Mouse (Mus musculus) heart, embryonic 14.5 days (tissue): Measurements from ENCODE around the gene Zc2hc1c. TPM values are rescaled to one million over a fixed set of nuclear protein-coding genes. Genes with fewer than 3 reads are reported as not detected.
A peak's percentile ranks its signal among the peaks of the same experiment; 100 is the strongest.

ENCODE experiments used
- ATAC-seq: fragments of 200-750 bp; cut with Nextera tagmentation; 2 replicates; pipeline ENCODE4 v1.8.0; 2017; ENCODE audit warnings: low read depth, moderate TSS enrichment; ENCODE audit not compliant: insufficient number of reproducible peaks, insufficient read depth, low FRiP score
- H3K27ac ChIP-seq, 2 experiments: fragments of 200-500 bp in 1 of 2; fragments of 300-500 bp in 1 of 2; sonication (generic) in 1 of 2; replicated peaks in 1 of 2; 2 replicates each; pipeline ENCODE4 v1.5.1; 2012 to 2014; ENCODE audit warnings: low read depth in 2 of 2, low read length in 2 of 2, control low read depth in 1 of 2, mild to moderate bottlenecking in 1 of 2, mixed read lengths in 1 of 2; ENCODE audit not compliant: control insufficient read depth in 1 of 2, insufficient read depth in 1 of 2
- H3K27me3 ChIP-seq: fragments of 300-500 bp; sonication (generic); 2 replicates; pipeline ENCODE4 v1.6.1; 2014; ENCODE audit warnings: mild to moderate bottlenecking, low read length, control low read depth; ENCODE audit not compliant: control insufficient read depth, insufficient read depth
- H3K36me3 ChIP-seq: fragments of 300-500 bp; sonication (generic); 2 replicates; pipeline ENCODE4 v1.6.1; 2014; ENCODE audit warnings: mild to moderate bottlenecking, control low read depth, low read length, mixed read lengths; ENCODE audit not compliant: control insufficient read depth, insufficient read depth
- H3K4me1 ChIP-seq, 2 experiments: fragments of 200-500 bp in 1 of 2; fragments of 300-500 bp in 1 of 2; sonication (generic) in 1 of 2; 2 replicates each; pipeline ENCODE4 v1.6.1; 2012 to 2014; ENCODE audit warnings: low read length in 2 of 2, control low read depth in 1 of 2, mixed read lengths in 1 of 2; ENCODE audit not compliant: control insufficient read depth in 2 of 2, insufficient read depth in 2 of 2
- H3K4me2 ChIP-seq: fragments of 300-500 bp; sonication (generic); 2 replicates; pipeline ENCODE4 v1.6.1; 2014; ENCODE audit warnings: mild to moderate bottlenecking, low read length
- H3K4me3 ChIP-seq, 2 experiments: fragments of 200-500 bp in 1 of 2; fragments of 300-500 bp in 1 of 2; sonication (generic) in 1 of 2; 2 replicates each; pipeline ENCODE4 v1.5.1; 2012 to 2014; ENCODE audit warnings: low read length in 2 of 2, mild to moderate bottlenecking in 2 of 2, control low read depth in 1 of 2, low read depth in 1 of 2, moderate library complexity in 1 of 2; ENCODE audit not compliant: control insufficient read depth in 1 of 2, insufficient read depth in 1 of 2
- H3K9ac ChIP-seq: fragments of 300-500 bp; sonication (generic); 2 replicates; pipeline ENCODE4 v1.6.1; 2014; ENCODE audit warnings: mild to moderate bottlenecking, low read length
- H3K9me3 ChIP-seq: fragments of 300-500 bp; sonication (generic); 2 replicates; pipeline ENCODE4 v1.6.1; 2016; ENCODE audit warnings: low read length, control low read depth; ENCODE audit not compliant: control insufficient read depth
- WGBS: fragments of 180-500 bp; shearing (Covaris S2); extraction: QIAGEN DNeasy Blood & Tissue Kit; methylation state at CpG from one replicate; pipeline ENCODE4 v1.1.7; 2014; 5-methylcytosine and 5-hydroxymethylcytosine counted together
- polyA plus RNA-seq: library from polyadenylated mRNA; unstranded; fragments of >200 nt; fragmentation: Nextera tagmentation; extraction: Ambion mirVana; gene quantifications from 2 replicates; pipeline ENCODE4 v1.2.1, GENCODE M21; 2014

Zc2hc1c gene
- polyA plus RNA-seq, 1 experiment from 2014 or later, result 1.1 TPM

GRCm38 (mm10) chr12:85284996-85285395, 3.4 kb upstream of the Zc2hc1c start:
- no peak for ATAC-seq
- no peaks in the 10 kb centered on the region for H3K36me3 ChIP-seq
- H3K4me3 ChIP-seq, result no peak overlapping the region
- 85% methylated on average over 4 of the region's 4 CpGs for WGBS
- no peak overlapping the region for H3K27ac ChIP-seq
- H3K27me3 ChIP-seq, result 0 out of 2 replicates have a peak, but pooled peaks cover 4% of the 10 kb centered on the region
- H3K4me1 ChIP-seq, result peaks cover 12 to 16% of the 10 kb centered on the region in 2 experiments
- no peak overlapping the region for H3K4me2 ChIP-seq
- H3K9ac ChIP-seq, result no peak overlapping the region
- peaks cover 3% of the 10 kb centered on the region; the same call in 1 of the 2 replicates for H3K9me3 ChIP-seq

- whole genome bisulfite sequencing, result 49% methylated on average over 4 of the region's 5 CpGs
- H3K27me3 ChIP-seq, result 0 out of 2 replicates have a peak, but pooled peaks cover 4% of the 10 kb centered on the region
- no peak overlapping the region for H3K27ac ChIP-seq
- H3K4me1 ChIP-seq, result peaks cover 12 to 16% of the 10 kb centered on the region in 2 experiments
- H3K36me3 ChIP-seq, result no peaks in the 10 kb centered on the region
- peaks cover 3% of the 10 kb centered on the region; the same call in 1 of the 2 replicates for H3K9me3 ChIP-seq
- H3K9ac ChIP-seq, result no peak overlapping the region
- H3K4me3 ChIP-seq, result no peak overlapping the region
- H3K4me2 ChIP-seq, result no peak overlapping the region
- no peak for ATAC-seq
Measured at GRCm38 (mm10) chr12:85286941-85287340, 1.4 kb upstream of the Zc2hc1c start.

- no peak; the same call in 1 of the 2 replicates for ATAC-seq
- peak within 1 kb of the TSS; percentile 37 to 55; a peak in 2 of 4 replicates for H3K27ac ChIP-seq
Measured at GRCm38 (mm10) chr12:85287809-85288485, 444 bp upstream of the Zc2hc1c start, which contains the start of gene Acyp1. Gene Acyp1 (minus strand): TSS chr12:85288438.

GRCm38 (mm10) chr12:85289157-85290000, 988 bp downstream of the Zc2hc1c start:
- ATAC-seq, result no peak
- peaks cover 12 to 16% of the 10 kb centered on the region in 2 experiments for H3K4me1 ChIP-seq
- H3K36me3 ChIP-seq, result no peaks in the 10 kb centered on the region
- peak overlapping the region; percentile 49 to 76 for H3K4me3 ChIP-seq
- H3K27me3 ChIP-seq, result 0 out of 2 replicates have a peak, but pooled peaks cover 4% of the 10 kb centered on the region
- H3K9ac ChIP-seq, result peak overlapping the region; percentile 75
- H3K9me3 ChIP-seq, result peaks cover 13% of the 10 kb centered on the region
- peak overlapping the region; percentile 78 for H3K4me2 ChIP-seq
- H3K27ac ChIP-seq, result peak overlapping the region; percentile 55 to 57; a peak in 3 of 4 replicates
- WGBS, result 44% methylated on average over 24 of the region's 24 CpGs

More at GRCm38 (mm10) chr12:85287809-85288485, 444 bp upstream of the Zc2hc1c start, which contains the start of gene Acyp1:
- H3K4me3 ChIP-seq, result peak within 1 kb of the TSS; percentile 49 to 76
- peak within 1 kb of the TSS; percentile 78 for H3K4me2 ChIP-seq
- 11% methylated on average over 21 of the region's 21 CpGs for WGBS
- H3K9me3 ChIP-seq, result peaks cover 3% of the 10 kb centered on the region; the same call in 1 of the 2 replicates
- H3K9ac ChIP-seq, result peak within 1 kb of the TSS; percentile 75
- H3K27me3 ChIP-seq, result 0 out of 2 replicates have a peak, but pooled peaks cover 4% of the 10 kb centered on the region
- H3K36me3 ChIP-seq, result no peaks in the 10 kb centered on the region
- peaks cover 12 to 16% of the 10 kb centered on the region in 2 experiments for H3K4me1 ChIP-seq

GRCm38 (mm10) chr12:85290633-85291032, 2.2 kb downstream of the Zc2hc1c start:
- Histone ChIP-seq H3K27ac (no peak overlapping the region), H3K4me1 (peaks cover 12 to 16% of the 10 kb centered on the region in 2 experiments), H3K27me3 (0 out of 2 replicates have a peak, but pooled peaks cover 4% of the 10 kb centered on the region), H3K4me2 (no peak overlapping the region), H3K4me3 (no peak overlapping the region), H3K36me3 (no peaks in the 10 kb centered on the region), H3K9me3 (peaks cover 20% of the 10 kb centered on the region), H3K9ac (no peak overlapping the region)
- WGBS, result 78% methylated on average over 10 of the region's 10 CpGs
- ATAC-seq, result no peak

GRCm38 (mm10) chr12:85291541-85291940, 3.1 kb downstream of the Zc2hc1c start:
- Histone ChIP-seq H3K36me3 (no peaks in the 10 kb centered on the region), H3K9ac (no peak overlapping the region), H3K9me3 (peaks cover 20% of the 10 kb centered on the region), H3K27ac (no peak overlapping the region), H3K27me3 (0 out of 2 replicates have a peak, but pooled peaks cover 4% of the 10 kb centered on the region), H3K4me1 (peaks cover 12 to 16% of the 10 kb centered on the region in 2 experiments), H3K4me3 (no peak overlapping the region), H3K4me2 (no peak overlapping the region)
- no peak for ATAC-seq

DNA sequence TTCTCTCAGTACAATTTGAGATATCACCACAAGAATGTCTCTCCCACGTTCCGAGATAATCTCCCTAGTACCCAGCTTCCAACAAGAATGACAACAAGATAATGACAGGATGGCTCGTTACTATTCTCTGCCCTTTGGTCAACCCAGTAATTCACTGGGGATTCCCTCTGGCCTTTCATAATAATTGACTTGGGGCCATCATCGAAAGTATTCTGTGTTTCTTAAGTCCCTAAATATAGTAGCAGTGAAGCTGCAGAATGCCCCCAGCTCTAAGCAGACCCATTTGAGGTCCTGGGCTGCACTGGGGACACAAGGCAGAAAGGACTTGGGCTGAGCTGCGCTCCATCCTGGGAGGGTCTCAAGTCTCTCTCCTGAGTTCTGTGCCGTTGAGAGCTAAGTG, 3.9 kb downstream of the Zc2hc1c start:
- no peaks in the 10 kb centered on the region for H3K36me3 ChIP-seq
- H3K9me3 ChIP-seq, result peaks cover 17% of the 10 kb centered on the region
- H3K4me2 ChIP-seq, result no peak overlapping the region
- H3K27ac ChIP-seq, result no peak overlapping the region
- H3K27me3 ChIP-seq, result 0 out of 2 replicates have a peak, but pooled peaks cover 4% of the 10 kb centered on the region
- WGBS, result 39% methylated on average over 6 of the region's 6 CpGs
- no peak overlapping the region for H3K4me3 ChIP-seq
- ATAC-seq, result no peak
- H3K4me1 ChIP-seq, result peaks cover 16 to 17% of the 10 kb centered on the region in 2 experiments
- H3K9ac ChIP-seq, result no peak overlapping the region
